Mouse (Mus musculus) left cerebral cortex, postnatal 36 days (tissue): ENCODE data around the gene Drc3. TPM values are rescaled to one million over a fixed set of nuclear protein-coding genes. Genes with fewer than 3 reads are reported as not detected.

ENCODE experiments used
- DNase-seq, 2 experiments: peaks; one replicate each; pipeline ENCODE4 v3.0.0; 2021 to 2022; ENCODE audit warnings: low spot score in 2 of 2, mixed read lengths in 1 of 2
- intact Hi-C: fragments of 180-260 bp; cut with DNase I; formaldehyde crosslinking; loops from one replicate; pipeline ENCODE4 v1.15.1; 2025
- total RNA-seq, 2 experiments: library from RNA; stranded (reverse); gene quantifications; 2 replicates each; pipeline ENCODE4 v1.2.3; 2021

Drc3 gene
- total RNA-seq, 2 experiments from 2014 or later = 9.6 to 12.3 TPM

- DNase-seq = no peak
- intact Hi-C loops = no loop called here
These were observed 30.4 kb downstream of the Drc3 start for GRCm38 (mm10) chr11:60383518-60383917.

- intact Hi-C loops = no loop called here
- DNase-seq = peak; percentile 73 to 81
These were observed 31.8 kb downstream of the Drc3 start for GRCm38 (mm10) chr11:60384762-60385421.

GRCm38 (mm10) chr11:60385946-60386345 is 32.8 kb downstream of the Drc3 start:
- no peak for DNase-seq
- intact Hi-C loops = no loop called here

GRCm38 (mm10) chr11:60387944-60388343 is 34.8 kb downstream of the Drc3 start:
- intact Hi-C loops = no loop called here
- no peak for DNase-seq

- DNase-seq = no peak
- intact Hi-C loops = no loop called here
These were observed 38.2 kb downstream of the Drc3 start for GRCm38 (mm10) chr11:60391346-60391745.

- intact Hi-C loops = no loop called here
- DNase-seq = no peak
These were observed 43.4 kb downstream of the Drc3 start for GRCm38 (mm10) chr11:60396546-60396945.

- DNase-seq = peak; percentile 71 to 78
- intact Hi-C loops = no loop called here
These were observed 44.0 kb downstream of the Drc3 start for GRCm38 (mm10) chr11:60397172-60397571.

- intact Hi-C loops = loop anchor here (5.0 kb wide), 1 partner anchor 99 kb away; no protein-coding TSS in a partner anchor
- DNase-seq = no peak
These were observed 53.5 kb downstream of the Drc3 start for GRCm38 (mm10) chr11:60406606-60407005.

- intact Hi-C loops = loop anchor here (5.0 to 10.0 kb wide), 3 partner anchors 160 to 447 kb away; partner anchors contain the start of gene Rasd1
- peak; percentile 15 to 40 for DNase-seq
These were observed 59.0 kb downstream of the Drc3 start for GRCm38 (mm10) chr11:60412173-60412572.

- intact Hi-C loops = loop anchor here (5.0 to 10.0 kb wide), 3 partner anchors 161 to 448 kb away; partner anchors contain the start of gene Rasd1
- DNase-seq = no peak
These were observed 59.8 kb downstream of the Drc3 start for GRCm38 (mm10) chr11:60412921-60413320.

GRCm38 (mm10) chr11:60416590-60416962 is 63.4 kb downstream of the Drc3 start:
- intact Hi-C loops = loop anchor here (2.0 to 10.0 kb wide), 3 partner anchors 64 to 452 kb away; partner anchors contain the start of genes Drc3, Rasd1 and Tom1l2
- no peak for DNase-seq

GRCm38 (mm10) chr11:60416963-60417716 is 64.0 kb downstream of the Drc3 start, which contains the start of gene Gid4:
Gid4 (plus strand) TSS chr11:60417145.
- intact Hi-C loops = loop anchor here (2.0 to 10.0 kb wide), 3 partner anchors 64 to 452 kb away; partner anchors contain the start of genes Drc3, Rasd1 and Tom1l2
- DNase-seq = peak; percentile 99

GRCm38 (mm10) chr11:60417717-60418472 is 64.8 kb downstream of the Drc3 start, which contains the start of gene Atpaf2:
Atpaf2 (minus strand) TSS chr11:60418457.
- intact Hi-C loops = loop anchor here (2.0 to 10.0 kb wide), 3 partner anchors 65 to 453 kb away; partner anchors contain the start of genes Drc3, Rasd1 and Tom1l2
- DNase-seq = peak; percentile 16 to 23

GRCm38 (mm10) chr11:60418473-60418803 is 65.3 kb downstream of the Drc3 start:
- intact Hi-C loops = loop anchor here (5.0 to 10.0 kb wide), 2 partner anchors 221 to 454 kb away; partner anchors contain the start of gene Rasd1
- DNase-seq = no peak

- no peak for DNase-seq
- intact Hi-C loops = no loop called here
These were observed 69.0 kb downstream of the Drc3 start for GRCm38 (mm10) chr11:60422046-60422668.

- DNase-seq = no peak
- intact Hi-C loops = no loop called here
These were observed 69.9 kb downstream of the Drc3 start for GRCm38 (mm10) chr11:60423006-60423405.

GRCm38 (mm10) chr11:60426417-60426816 is 73.3 kb downstream of the Drc3 start:
- intact Hi-C loops = no loop called here
- no peak for DNase-seq

GRCm38 (mm10) chr11:60427628-60428027 is 74.5 kb downstream of the Drc3 start:
- DNase-seq = no peak
- intact Hi-C loops = no loop called here

GRCm38 (mm10) chr11:60433501-60433900 is 80.4 kb downstream of the Drc3 start:
- DNase-seq = no peak
- intact Hi-C loops = no loop called here
